Mouse (Mus musculus): Measurements from ENCODE around the gene Rheb.

DNA sequence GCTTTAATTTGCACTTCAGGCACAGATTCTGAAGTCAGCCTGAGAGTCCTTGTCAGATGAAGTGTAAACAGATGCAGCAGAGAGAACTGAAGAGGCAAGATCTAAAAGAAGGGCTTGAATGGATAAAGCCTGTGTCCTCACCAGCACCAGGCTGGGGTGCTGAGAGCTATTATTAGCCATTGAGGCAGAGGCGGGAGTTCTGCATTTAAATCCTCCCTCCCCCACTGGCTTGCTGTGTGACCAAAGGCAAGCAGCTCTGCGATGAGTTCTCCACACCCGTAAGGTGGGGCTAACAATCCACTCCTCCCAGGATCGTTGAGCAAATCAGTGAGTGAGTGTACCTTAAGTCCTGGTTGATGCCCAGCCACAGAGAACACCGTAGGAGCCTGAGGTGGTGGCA is 61.4 kb downstream of the Rheb start:
- TF ChIP-seq GATA1 (IDR thresholded peaks at IDR 0.05; ENCODE audit: borderline replicate concordance, low read length): no peak
- no peak for TF ChIP-seq FLI1 (IDR thresholded peaks at IDR 0.05; ENCODE audit: low read length)
